Mouse (Mus musculus) hindbrain, embryonic 11.5 days (tissue): ENCODE results near the gene Ube2d2b. TPM values are rescaled to one million over a fixed set of nuclear protein-coding genes. Genes with fewer than 3 reads are reported as not detected.

Experiments used
- ATAC-seq: fragments of 200-750 bp; cut with Nextera tagmentation; 2 replicates; pipeline ENCODE4 v1.8.0; 2017; ENCODE audit warnings: mild to moderate bottlenecking, moderate TSS enrichment, moderate library complexity; ENCODE audit not compliant: low FRiP score
- DNase-seq: peaks from one replicate; pipeline ENCODE4 v3.0.0-alpha.2; 2015; ENCODE audit warnings: low spot score
- H3K27ac ChIP-seq: fragments of 300-500 bp; sonication (generic); 2 replicates; pipeline ENCODE4 v1.5.1; 2014; ENCODE audit warnings: mild to moderate bottlenecking, low read depth, low read length
- H3K27me3 ChIP-seq: fragments of 300-500 bp; sonication (generic); 2 replicates; pipeline ENCODE4 v1.6.1; 2014; ENCODE audit warnings: mild to moderate bottlenecking, low read length, moderate library complexity, mixed read lengths; ENCODE audit not compliant: control insufficient read depth, insufficient read depth
- H3K36me3 ChIP-seq: fragments of 300-500 bp; sonication (generic); 2 replicates; pipeline ENCODE4 v1.6.1; 2014; ENCODE audit warnings: mild to moderate bottlenecking, low read length, moderate library complexity, mixed read lengths; ENCODE audit not compliant: control insufficient read depth, insufficient read depth
- H3K4me1 ChIP-seq: fragments of 300-500 bp; sonication (generic); replicated peaks from 2 replicates; pipeline ENCODE4 v1.6.1; 2014; ENCODE audit warnings: low read length, mixed read lengths; ENCODE audit not compliant: control insufficient read depth, insufficient read depth
- H3K4me2 ChIP-seq: fragments of 300-500 bp; sonication (generic); replicated peaks from 2 replicates; pipeline ENCODE4 v1.6.1; 2014; ENCODE audit warnings: mild to moderate bottlenecking, low read depth, low read length
- H3K4me3 ChIP-seq: fragments of 300-500 bp; sonication (generic); 2 replicates; pipeline ENCODE4 v1.5.1; 2014; ENCODE audit warnings: low read depth, low read length
- H3K9ac ChIP-seq: fragments of 300-500 bp; sonication (generic); 2 replicates; pipeline ENCODE4 v1.6.1; 2014; ENCODE audit warnings: low read depth, low read length
- H3K9me3 ChIP-seq: fragments of 300-500 bp; sonication (generic); 2 replicates; pipeline ENCODE4 v1.6.1; 2016; ENCODE audit warnings: low read length; ENCODE audit not compliant: control insufficient read depth
- WGBS: fragments of 180-500 bp; shearing (Covaris S2); extraction: QIAGEN DNeasy Blood & Tissue Kit; methylation state at CpG from one replicate; pipeline ENCODE4 v1.1.7; 2014; 5-methylcytosine and 5-hydroxymethylcytosine counted together
- polyA plus RNA-seq: library from polyadenylated mRNA; unstranded; fragments of >200 nt; fragmentation: Nextera tagmentation; extraction: Ambion mirVana; gene quantifications from 2 replicates; pipeline ENCODE4 v1.2.1, GENCODE M21; 2014

The Ube2d2b gene
- polyA plus RNA-seq, 1 experiment from 2014 or later, result 0.46 TPM

DNA sequence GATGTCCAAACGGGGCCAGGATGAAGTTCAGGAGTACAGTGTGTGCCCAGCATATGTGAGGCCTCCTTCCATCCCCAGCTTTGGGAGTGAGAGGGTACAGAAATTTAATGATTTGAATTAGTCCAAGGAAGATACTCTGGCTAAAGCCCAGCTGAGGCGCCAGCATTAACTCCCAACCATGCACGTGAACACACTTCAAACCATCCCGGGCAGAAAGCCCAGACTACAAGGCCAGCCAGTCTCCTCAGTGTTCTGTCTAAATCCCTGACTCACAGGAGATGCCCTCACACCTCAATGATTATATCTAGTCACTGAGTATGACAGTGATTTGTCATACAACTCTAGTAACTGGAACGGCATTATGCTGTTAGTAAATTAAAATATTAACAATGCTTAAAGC, 17.4 kb downstream of the Ube2d2b start:
- DNase-seq (no peak), ATAC-seq (no peak)
- 89% methylated on average over 5 of the region's 5 CpGs for WGBS
- Histone ChIP-seq H3K4me3 (no peak overlapping the region), H3K27me3 (no peaks in the 10 kb centered on the region), H3K36me3 (no peaks in the 10 kb centered on the region), H3K4me2 (no peak overlapping the region), H3K9me3 (no peaks in the 10 kb centered on the region), H3K4me1 (no peaks in the 10 kb centered on the region), H3K27ac (no peak overlapping the region), H3K9ac (no peak overlapping the region)

- H3K36me3 ChIP-seq, result no peaks in the 10 kb centered on the region
- H3K9me3 ChIP-seq, result no peaks in the 10 kb centered on the region
- H3K27ac ChIP-seq, result no peak overlapping the region
- H3K4me1 ChIP-seq, result no peaks in the 10 kb centered on the region
- WGBS, result 80% methylated on average over 2 of the region's 2 CpGs
- DNase-seq, result no peak
- H3K27me3 ChIP-seq, result no peaks in the 10 kb centered on the region
- no peak overlapping the region for H3K4me3 ChIP-seq
- H3K9ac ChIP-seq, result no peak overlapping the region
- no peak for ATAC-seq
- no peak overlapping the region for H3K4me2 ChIP-seq
Measured at GRCm38 (mm10) chr5:107847817-107848216, 17.9 kb downstream of the Ube2d2b start.

GRCm38 (mm10) chr5:107848964-107849363, 19.1 kb downstream of the Ube2d2b start:
- no peak overlapping the region for H3K4me2 ChIP-seq
- no peaks in the 10 kb centered on the region for H3K36me3 ChIP-seq
- no peaks in the 10 kb centered on the region for H3K4me1 ChIP-seq
- H3K9me3 ChIP-seq, result no peaks in the 10 kb centered on the region
- H3K9ac ChIP-seq, result no peak overlapping the region
- no peak overlapping the region for H3K27ac ChIP-seq
- H3K4me3 ChIP-seq, result no peak overlapping the region
- ATAC-seq, result no peak
- DNase-seq, result no peak
- 94% methylated on average over 4 of the region's 4 CpGs for WGBS
- no peaks in the 10 kb centered on the region for H3K27me3 ChIP-seq

DNA sequence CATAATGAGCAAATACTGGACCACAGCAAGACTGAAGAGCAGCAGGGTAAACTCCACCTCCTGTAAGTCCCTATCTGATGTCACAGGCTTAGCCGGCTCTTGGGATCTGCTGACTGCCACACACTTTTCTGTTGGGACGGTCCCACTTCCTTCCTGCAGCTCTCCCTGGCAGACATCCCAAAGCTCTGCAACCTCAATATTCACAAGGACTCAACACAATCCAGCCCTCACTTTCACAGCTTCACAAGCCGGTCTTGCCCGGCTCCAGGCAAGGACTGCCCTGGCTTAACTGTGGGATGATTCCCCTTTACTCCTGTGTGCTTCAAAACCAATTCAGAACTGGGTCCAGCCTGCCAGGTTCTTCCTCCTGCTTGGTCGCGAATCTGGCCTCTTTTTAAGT, 23.9 kb downstream of the Ube2d2b start:
- Histone ChIP-seq H3K27me3 (no peaks in the 10 kb centered on the region), H3K9me3 (no peaks in the 10 kb centered on the region), H3K4me2 (no peak overlapping the region), H3K27ac (no peak overlapping the region), H3K4me3 (no peak overlapping the region), H3K9ac (no peak overlapping the region), H3K4me1 (no peaks in the 10 kb centered on the region), H3K36me3 (no peaks in the 10 kb centered on the region)
- no peak for DNase-seq
- 39% methylated on average over 6 of the region's 6 CpGs for WGBS
- ATAC-seq, result no peak

DNA sequence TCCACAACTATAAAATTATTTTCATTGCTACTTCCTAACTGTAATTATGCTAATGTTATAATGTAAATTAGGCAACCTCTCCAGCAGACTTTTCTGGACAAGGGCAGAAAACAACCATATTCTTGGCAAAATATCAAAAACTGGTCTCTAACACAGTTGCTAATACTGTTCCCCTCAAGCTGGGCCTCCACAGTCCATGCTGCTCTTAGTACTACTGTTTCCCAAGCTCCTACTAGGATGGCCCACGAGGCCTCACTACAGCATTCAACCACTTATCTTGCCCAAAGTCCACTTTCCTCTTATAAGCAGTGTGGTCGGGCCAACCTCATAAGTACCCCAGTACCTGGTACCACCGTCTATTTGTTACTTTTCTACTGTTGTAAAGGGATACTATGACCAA, 24.7 kb downstream of the Ube2d2b start:
- no peaks in the 10 kb centered on the region for H3K27me3 ChIP-seq
- no peaks in the 10 kb centered on the region for H3K36me3 ChIP-seq
- no peak overlapping the region for H3K4me2 ChIP-seq
- no peak overlapping the region for H3K4me3 ChIP-seq
- no peaks in the 10 kb centered on the region for H3K9me3 ChIP-seq
- ATAC-seq (no peak), DNase-seq (no peak)
- no peaks in the 10 kb centered on the region for H3K4me1 ChIP-seq
- H3K27ac ChIP-seq, result no peak overlapping the region
- H3K9ac ChIP-seq, result no peak overlapping the region
- WGBS, result 84% methylated on average over 3 of the region's 3 CpGs

DNA sequence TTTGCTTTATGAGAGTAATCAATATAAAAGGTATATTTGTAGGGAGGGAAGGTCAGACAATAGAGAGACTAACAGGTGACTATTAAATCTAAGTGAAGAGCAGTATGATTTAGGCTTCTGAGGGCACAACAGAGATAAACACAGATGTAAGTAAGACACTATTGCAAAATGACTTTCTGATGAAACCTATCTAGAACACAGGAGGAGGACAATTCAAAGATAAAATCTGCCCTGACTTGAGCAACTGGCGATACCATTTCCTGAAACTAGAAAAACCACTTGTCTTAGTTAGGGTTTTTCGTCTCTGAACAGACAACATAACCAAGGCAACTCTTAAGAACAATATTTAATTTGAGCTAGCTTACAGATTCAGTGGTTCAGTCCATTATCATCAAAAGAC, 25.6 kb downstream of the Ube2d2b start:
- 86% methylated on average over 2 of the region's 2 CpGs for WGBS
- no peak for DNase-seq

DNA sequence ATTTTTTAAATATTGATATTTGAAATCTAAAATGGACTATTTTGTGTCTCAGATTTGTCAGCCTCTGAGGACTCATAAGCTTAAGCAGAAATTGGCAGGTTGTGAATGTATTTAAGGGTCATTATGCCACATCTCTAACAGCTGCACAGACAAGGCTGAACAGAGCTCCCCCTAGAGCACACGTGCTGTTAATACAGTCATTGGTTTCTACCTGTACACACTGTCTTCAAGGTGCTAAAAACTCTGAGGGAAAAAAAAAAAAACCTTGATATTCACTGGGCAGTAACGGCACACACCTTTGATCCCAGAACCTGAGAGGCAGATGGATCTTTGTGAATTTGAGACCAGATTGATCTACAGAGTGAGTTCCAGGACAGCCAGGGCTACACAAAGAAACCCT, 29.1 kb downstream of the Ube2d2b start:
- DNase-seq, result no peak
- H3K4me3 ChIP-seq, result no peak overlapping the region
- no peak overlapping the region for H3K27ac ChIP-seq
- no peaks in the 10 kb centered on the region for H3K27me3 ChIP-seq
- no peak overlapping the region for H3K9ac ChIP-seq
- no peak overlapping the region for H3K4me2 ChIP-seq
- no peaks in the 10 kb centered on the region for H3K9me3 ChIP-seq
- no peaks in the 10 kb centered on the region for H3K4me1 ChIP-seq
- ATAC-seq, result no peak
- no peaks in the 10 kb centered on the region for H3K36me3 ChIP-seq
- 48% methylated on average over 2 of the region's 2 CpGs for WGBS

More for the DNA sequence above, 25.6 kb downstream of the Ube2d2b start:
- no peak for ATAC-seq
- Histone ChIP-seq H3K4me2 (no peak overlapping the region), H3K27ac (no peak overlapping the region), H3K27me3 (no peaks in the 10 kb centered on the region), H3K4me3 (no peak overlapping the region), H3K36me3 (no peaks in the 10 kb centered on the region), H3K4me1 (no peaks in the 10 kb centered on the region), H3K9me3 (no peaks in the 10 kb centered on the region), H3K9ac (no peak overlapping the region)

- Histone ChIP-seq H3K9ac (no peak overlapping the region), H3K36me3 (no peaks in the 10 kb centered on the region), H3K9me3 (no peaks in the 10 kb centered on the region), H3K27ac (no peak overlapping the region), H3K4me1 (no peaks in the 10 kb centered on the region), H3K4me3 (no peak overlapping the region), H3K4me2 (no peak overlapping the region), H3K27me3 (no peaks in the 10 kb centered on the region)
- no peak for DNase-seq
- 89% methylated on average over 3 of the region's 3 CpGs for WGBS
- no peak for ATAC-seq
Measured at GRCm38 (mm10) chr5:107863971-107864370, 34.1 kb downstream of the Ube2d2b start.

DNA sequence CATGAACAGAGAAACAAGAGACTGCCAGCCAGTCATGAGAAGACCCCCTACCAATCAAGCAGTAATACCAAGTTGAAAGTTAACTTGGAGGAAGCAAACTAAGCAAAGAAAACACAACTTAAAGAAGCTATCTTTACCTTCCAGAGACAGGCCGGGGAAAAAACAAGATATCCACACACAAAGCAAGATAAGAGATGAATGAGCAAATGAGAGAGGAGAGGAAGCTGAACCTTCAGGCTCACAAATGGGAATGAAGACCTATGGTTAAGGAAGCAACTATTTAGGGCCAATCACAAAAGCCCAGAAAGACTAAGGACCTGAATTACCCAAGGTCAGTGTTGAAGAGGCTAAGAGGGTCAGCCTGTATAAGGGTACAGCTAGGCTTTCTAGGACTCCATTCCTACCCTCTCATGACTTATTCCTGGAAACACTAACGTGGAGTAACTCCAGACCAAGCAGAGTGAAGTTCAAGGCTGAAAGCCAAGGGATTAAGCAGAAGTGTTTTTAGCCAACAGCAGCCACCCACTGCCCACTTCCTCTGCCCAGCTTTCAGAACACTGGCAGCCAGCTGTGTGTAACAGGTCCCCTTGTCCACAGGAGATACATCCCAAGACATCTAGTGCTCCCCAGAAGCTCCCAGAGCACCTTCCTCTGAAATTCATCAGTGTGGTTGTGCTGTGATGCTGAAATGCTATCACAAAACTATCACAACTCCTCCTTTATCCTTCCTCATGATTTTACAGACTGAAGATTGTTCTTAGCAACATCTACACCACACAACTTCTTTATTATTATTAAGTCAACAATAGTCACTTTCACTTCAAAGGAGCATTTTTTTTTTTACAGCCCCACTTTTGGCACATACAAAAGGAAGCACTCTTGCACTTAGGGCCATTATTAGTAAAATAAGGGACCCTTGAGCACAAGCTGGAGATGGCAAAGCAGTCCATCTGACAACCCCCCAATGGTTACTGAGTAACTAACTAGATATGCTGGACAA, 36.5 kb downstream of the Ube2d2b start:
- no peak overlapping the region for H3K4me2 ChIP-seq
- WGBS, result 72% methylated on average over 2 of the region's 2 CpGs
- no peak overlapping the region for H3K9ac ChIP-seq
- H3K9me3 ChIP-seq, result no peaks in the 10 kb centered on the region
- H3K4me1 ChIP-seq, result no peaks in the 10 kb centered on the region
- no peak for ATAC-seq
- no peaks in the 10 kb centered on the region for H3K36me3 ChIP-seq
- no peaks in the 10 kb centered on the region for H3K27me3 ChIP-seq
- DNase-seq, result no peak
- H3K4me3 ChIP-seq, result no peak overlapping the region
- H3K27ac ChIP-seq, result no peak overlapping the region
